Mouse (Mus musculus): ENCODE measurements around the gene Med12l. TPM values are rescaled to one million over a fixed set of nuclear protein-coding genes. Genes with fewer than 3 reads are reported as not detected.

Gene Med12l
- polyA plus RNA-seq, 1 experiment, result not detected

DNA sequence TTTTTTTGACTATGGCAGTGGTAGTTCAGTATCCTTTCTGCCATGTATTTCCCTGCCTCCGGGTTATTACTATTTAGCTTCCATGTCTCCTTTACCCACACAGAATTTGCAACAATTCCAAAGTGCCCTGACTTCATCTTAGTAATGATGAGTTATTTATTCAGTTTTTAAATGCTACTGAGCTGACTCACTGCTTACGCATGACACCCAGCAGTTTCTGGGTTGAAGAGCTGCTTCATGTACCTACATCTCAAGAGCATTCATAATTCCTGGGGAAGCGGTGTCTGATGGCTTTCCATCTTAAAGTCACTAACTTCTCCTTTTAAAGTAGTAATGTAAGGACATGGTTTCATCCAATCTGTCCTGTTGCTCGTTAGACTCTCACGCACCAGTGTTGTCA lies 299.3 kb downstream of the Med12l start:
- Histone ChIP-seq H3K36me3 (ENCODE audit: control insufficient read depth) (no peaks in the 10 kb centered on the region), H3K4me1 (ENCODE audit: control insufficient read depth) (no peaks in the 10 kb centered on the region), H3K27me3 (ENCODE audit: control insufficient read depth) (no peaks in the 10 kb centered on the region), H3K4me3 (replicated peaks) (no peak overlapping the region), H3K9me3 (ENCODE audit: control insufficient read depth, low read length) (no peaks in the 10 kb centered on the region)
- TF ChIP-seq GATA1 (IDR thresholded peaks at IDR 0.05; ENCODE audit: low read length) (no peak), TAL1 (IDR thresholded peaks at IDR 0.05; ENCODE audit: low read length) (no peak)

- H3K27me3 ChIP-seq (ENCODE audit: control insufficient read depth), result no peaks in the 10 kb centered on the region
- TF ChIP-seq GATA1 (IDR thresholded peaks at IDR 0.05; ENCODE audit: low read length), result no peak
- H3K4me3 ChIP-seq (replicated peaks), result no peak overlapping the region
- H3K4me1 ChIP-seq (ENCODE audit: control insufficient read depth), result no peaks in the 10 kb centered on the region
- H3K36me3 ChIP-seq (ENCODE audit: control insufficient read depth), result no peaks in the 10 kb centered on the region
- no peaks in the 10 kb centered on the region for H3K9me3 ChIP-seq (ENCODE audit: control insufficient read depth, low read length)
Measured at GRCm38 (mm10) chr3:59305518-59305917, 299.9 kb downstream of the Med12l start.

DNA sequence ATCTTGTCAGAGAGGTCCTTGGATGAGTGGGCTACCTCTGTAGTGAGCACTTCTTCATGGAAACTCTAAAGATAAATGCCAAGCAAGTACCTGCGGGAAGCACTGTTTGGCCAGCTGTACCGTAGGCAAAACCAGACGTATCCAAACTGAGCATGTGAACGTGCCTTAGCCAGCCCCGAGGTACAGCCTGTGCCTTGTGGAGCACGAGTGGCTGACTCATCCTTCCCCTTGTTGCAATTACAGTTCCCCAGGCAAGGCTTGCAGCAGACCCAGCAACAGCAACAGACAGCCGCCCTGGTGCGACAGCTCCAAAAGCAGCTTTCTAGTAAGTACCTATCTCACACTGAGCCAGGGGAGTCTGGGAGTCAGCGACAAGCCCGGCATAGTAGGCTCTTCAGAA lies 307.0 kb downstream of the Med12l start:
- H3K4me3 ChIP-seq (replicated peaks), result no peak overlapping the region
- TF ChIP-seq GATA1 (IDR thresholded peaks at IDR 0.05; ENCODE audit: low read length) (no peak), TAL1 (IDR thresholded peaks at IDR 0.05; ENCODE audit: low read length) (no peak)
- H3K36me3 ChIP-seq (ENCODE audit: control insufficient read depth), result no peaks in the 10 kb centered on the region
- no peaks in the 10 kb centered on the region for H3K4me1 ChIP-seq (ENCODE audit: control insufficient read depth)
- H3K9me3 ChIP-seq (ENCODE audit: control insufficient read depth, low read length), result no peaks in the 10 kb centered on the region
- H3K27me3 ChIP-seq (ENCODE audit: control insufficient read depth), result no peaks in the 10 kb centered on the region

DNA sequence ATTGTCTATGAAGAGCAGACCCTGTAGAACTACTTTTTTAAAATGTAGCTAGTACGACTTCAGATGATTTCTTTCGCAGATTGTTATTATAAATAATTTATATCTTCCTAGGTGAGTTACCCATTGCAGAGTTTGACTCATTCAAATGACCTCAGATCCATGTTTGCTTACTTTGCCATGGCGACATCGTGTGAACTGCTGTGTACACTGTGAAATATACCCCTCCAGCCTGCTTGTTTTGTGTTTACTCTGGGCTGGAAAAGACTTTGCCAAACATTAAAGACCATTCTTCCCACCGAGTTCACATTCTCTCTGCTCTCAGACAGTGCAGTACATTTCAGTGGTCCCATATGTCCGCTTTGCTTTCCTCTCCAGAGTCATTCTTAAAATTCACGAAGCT lies 310.5 kb downstream of the Med12l start:
- no peaks in the 10 kb centered on the region for H3K36me3 ChIP-seq (ENCODE audit: control insufficient read depth)
- H3K4me3 ChIP-seq (replicated peaks), result no peak overlapping the region
- H3K27me3 ChIP-seq (ENCODE audit: control insufficient read depth), result no peaks in the 10 kb centered on the region
- no peaks in the 10 kb centered on the region for H3K4me1 ChIP-seq (ENCODE audit: control insufficient read depth)
- TF ChIP-seq GATA1 (IDR thresholded peaks at IDR 0.05; ENCODE audit: low read length), result no peak
- TF ChIP-seq TAL1 (IDR thresholded peaks at IDR 0.05; ENCODE audit: low read length), result no peak
- no peaks in the 10 kb centered on the region for H3K9me3 ChIP-seq (ENCODE audit: control insufficient read depth, low read length)

DNA sequence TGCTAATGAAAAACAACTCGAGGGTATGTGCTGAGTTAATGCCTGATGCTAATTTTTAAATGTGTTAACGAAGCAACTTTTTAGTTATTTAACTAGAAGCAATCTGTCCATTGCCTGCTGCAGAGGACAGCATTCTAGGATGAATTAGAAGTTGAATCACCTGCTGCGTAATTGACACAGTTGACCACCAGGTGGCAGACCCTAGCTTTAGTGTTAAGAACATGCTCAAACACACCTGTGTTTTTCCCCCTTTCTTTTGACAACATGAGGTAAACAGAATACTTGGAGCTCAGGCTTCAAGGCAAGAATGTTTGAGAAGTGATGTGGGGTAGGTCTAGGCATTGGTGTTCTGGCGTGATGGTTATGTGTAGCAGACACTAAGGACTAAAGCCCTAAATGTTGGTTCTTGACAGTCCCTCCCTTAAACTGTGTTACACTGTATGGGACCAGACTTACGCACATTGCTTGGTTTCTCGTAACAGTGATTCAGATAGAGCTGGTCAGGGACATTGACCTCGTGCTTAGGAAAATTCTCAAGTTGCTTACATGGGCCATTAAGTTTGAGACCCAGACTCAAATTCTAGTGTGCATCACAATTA lies 315.8 kb downstream of the Med12l start:
- H3K9me3 ChIP-seq (ENCODE audit: control insufficient read depth, low read length), result no peaks in the 10 kb centered on the region
- no peaks in the 10 kb centered on the region for H3K36me3 ChIP-seq (ENCODE audit: control insufficient read depth)
- H3K27me3 ChIP-seq (ENCODE audit: control insufficient read depth), result no peaks in the 10 kb centered on the region
- TF ChIP-seq GATA1 (IDR thresholded peaks at IDR 0.05; ENCODE audit: low read length) (no peak), TAL1 (IDR thresholded peaks at IDR 0.05; ENCODE audit: low read length) (no peak)
- H3K4me1 ChIP-seq (ENCODE audit: control insufficient read depth), result no peaks in the 10 kb centered on the region
- H3K4me3 ChIP-seq (replicated peaks), result no peak overlapping the region

DNA sequence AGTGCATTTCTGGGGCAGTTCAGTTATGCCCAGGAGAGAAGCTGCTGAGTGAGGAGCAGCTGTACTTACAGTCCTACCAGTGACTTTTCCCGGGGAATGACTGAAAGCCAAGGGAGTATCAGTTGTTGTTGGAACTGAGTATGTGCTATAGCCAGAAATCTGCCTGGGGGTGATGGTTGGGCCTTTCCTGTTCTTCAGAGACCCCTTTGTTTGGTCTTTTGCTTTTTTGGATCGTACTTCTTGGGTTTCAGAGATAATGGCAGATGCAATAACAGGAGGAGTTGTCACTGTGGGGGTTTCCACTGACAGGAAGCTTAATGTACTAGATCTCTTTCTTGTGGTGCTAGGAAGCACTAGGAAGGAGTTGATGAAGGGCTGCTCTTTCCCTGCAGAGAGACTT lies 322.9 kb downstream of the Med12l start:
- Histone ChIP-seq H3K36me3 (ENCODE audit: control insufficient read depth) (no peaks in the 10 kb centered on the region), H3K27me3 (ENCODE audit: control insufficient read depth) (no peaks in the 10 kb centered on the region), H3K4me1 (ENCODE audit: control insufficient read depth) (no peaks in the 10 kb centered on the region), H3K9me3 (ENCODE audit: control insufficient read depth, low read length) (no peaks in the 10 kb centered on the region), H3K4me3 (replicated peaks) (no peak overlapping the region)
- TF ChIP-seq GATA1 (IDR thresholded peaks at IDR 0.05; ENCODE audit: low read length), result no peak

DNA sequence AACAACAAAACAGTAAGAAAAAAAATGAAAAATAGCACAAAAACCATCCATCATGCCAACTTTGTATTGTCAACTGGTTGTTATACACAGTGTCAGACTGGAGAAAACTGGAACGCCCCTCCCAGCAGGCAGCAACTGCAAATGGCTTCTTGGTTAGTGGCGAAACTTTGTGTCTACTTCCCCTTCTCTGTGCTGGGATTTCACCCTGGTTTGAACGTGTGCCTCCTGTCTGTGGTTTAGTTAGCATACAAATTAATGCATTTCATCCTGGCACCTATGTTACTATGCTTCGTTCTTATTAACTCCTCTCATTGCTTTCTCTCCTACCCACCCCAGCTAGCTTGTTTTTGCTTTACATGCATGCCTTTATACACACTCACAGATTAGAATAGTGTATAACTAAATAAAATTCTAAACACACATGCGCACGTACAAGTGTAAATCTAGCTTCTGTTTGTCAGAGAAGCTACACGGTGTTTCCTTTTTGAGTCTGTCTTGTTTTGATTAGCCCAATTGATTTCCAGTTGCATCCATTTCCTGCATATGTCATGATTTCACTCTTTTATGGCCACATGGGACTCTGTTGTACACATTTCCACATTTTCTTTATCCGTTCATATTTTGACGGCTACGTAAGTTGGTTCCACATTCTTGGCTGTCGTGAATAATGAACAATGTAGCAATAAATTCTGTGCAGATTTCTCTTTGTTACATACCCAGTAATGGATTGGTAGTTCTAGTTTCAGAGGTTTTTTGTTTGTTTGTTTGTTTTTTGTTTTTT lies 336.2 kb downstream of the Med12l start:
- Histone ChIP-seq H3K36me3 (ENCODE audit: control insufficient read depth) (no peaks in the 10 kb centered on the region), H3K27me3 (ENCODE audit: control insufficient read depth) (no peaks in the 10 kb centered on the region), H3K4me1 (ENCODE audit: control insufficient read depth) (no peaks in the 10 kb centered on the region), H3K4me3 (replicated peaks) (no peak overlapping the region), H3K9me3 (ENCODE audit: control insufficient read depth, low read length) (no peaks in the 10 kb centered on the region)
- TF ChIP-seq GATA1 (IDR thresholded peaks at IDR 0.05; ENCODE audit: low read length) (no peak), TAL1 (IDR thresholded peaks at IDR 0.05; ENCODE audit: low read length) (no peak)

DNA sequence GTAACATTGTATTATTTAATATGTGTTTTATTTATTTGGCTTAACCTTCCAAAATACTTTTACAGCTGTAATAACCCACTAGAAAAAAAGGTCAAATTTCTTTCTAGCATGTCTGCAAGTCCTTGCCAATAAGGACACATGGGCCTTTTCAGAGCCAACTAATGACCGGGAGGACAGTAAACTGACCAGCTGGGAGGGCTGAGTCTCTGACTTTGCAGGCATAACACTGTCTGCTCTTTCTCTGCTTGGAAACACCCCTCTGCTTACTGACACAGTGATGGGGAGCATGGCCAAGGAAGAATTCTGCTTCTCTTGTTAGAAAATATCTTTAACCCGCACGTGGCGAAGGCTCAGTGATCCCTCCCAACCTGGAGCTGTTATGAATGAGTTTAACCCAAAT lies 337.4 kb downstream of the Med12l start:
- H3K27me3 ChIP-seq (ENCODE audit: control insufficient read depth), result no peaks in the 10 kb centered on the region
- H3K9me3 ChIP-seq (ENCODE audit: control insufficient read depth, low read length), result no peaks in the 10 kb centered on the region
- no peaks in the 10 kb centered on the region for H3K36me3 ChIP-seq (ENCODE audit: control insufficient read depth)
- no peak for TF ChIP-seq TAL1 (IDR thresholded peaks at IDR 0.05; ENCODE audit: low read length)
- no peak for TF ChIP-seq GATA1 (IDR thresholded peaks at IDR 0.05; ENCODE audit: low read length)
- H3K4me3 ChIP-seq (replicated peaks), result no peak overlapping the region
- no peaks in the 10 kb centered on the region for H3K4me1 ChIP-seq (ENCODE audit: control insufficient read depth)

DNA sequence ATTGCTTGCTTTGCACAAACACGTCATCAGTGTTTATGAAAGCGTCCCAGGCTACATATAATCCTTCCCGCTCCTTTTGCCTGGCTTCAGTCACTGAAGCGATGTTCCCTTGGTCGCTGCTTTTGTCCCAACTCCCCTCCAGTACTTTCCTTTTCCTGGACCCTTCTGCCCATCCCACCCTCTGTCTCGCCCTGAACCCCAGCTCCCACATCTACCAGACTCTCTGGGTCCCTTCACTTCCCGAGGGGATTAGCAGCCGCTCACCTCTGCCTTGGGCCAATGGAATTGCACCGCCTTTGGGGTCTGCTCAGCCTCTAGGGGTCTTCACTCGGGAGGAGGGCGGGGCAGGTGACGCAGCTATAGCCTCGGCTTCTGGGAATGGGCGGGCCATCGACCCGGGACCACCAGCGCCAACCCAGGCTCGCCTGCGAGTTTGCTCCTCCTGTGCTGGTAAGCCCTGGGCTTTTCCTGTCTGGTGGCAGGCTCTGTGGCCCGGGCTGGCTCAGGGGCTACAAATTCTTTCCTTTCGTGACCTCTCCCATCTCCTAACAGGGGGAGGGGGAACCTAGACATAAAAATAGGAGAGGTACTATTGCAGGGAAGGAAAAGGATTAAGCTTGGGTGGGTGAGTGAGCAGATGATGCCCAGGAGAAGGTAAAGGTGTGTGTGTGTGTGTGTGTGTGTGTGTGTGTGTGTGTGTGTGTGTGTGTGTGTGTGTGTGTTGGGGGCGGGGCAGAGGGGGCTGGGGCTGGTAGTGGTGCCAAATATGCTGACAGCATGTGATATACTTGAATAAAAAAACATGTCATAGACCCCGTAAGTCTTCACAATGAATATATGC lies 338.7 kb downstream of the Med12l start, which contains the start of gene Igsf10:
Gene Igsf10 (minus strand): TSS at position 330 of the 841 bp plus-strand sequence.
- peak within 1 kb of the TSS; percentile 40 for H3K4me3 ChIP-seq (replicated peaks)
- H3K27me3 ChIP-seq (ENCODE audit: control insufficient read depth), result no peaks in the 10 kb centered on the region
- TF ChIP-seq GATA1 (IDR thresholded peaks at IDR 0.05; ENCODE audit: low read length), result no peak
- TF ChIP-seq TAL1 (IDR thresholded peaks at IDR 0.05; ENCODE audit: low read length), result no peak
- H3K4me1 ChIP-seq (ENCODE audit: control insufficient read depth), result no peaks in the 10 kb centered on the region
- no peaks in the 10 kb centered on the region for H3K9me3 ChIP-seq (ENCODE audit: control insufficient read depth, low read length)
- H3K36me3 ChIP-seq (ENCODE audit: control insufficient read depth), result no peaks in the 10 kb centered on the region

All from erythroblast, embryonic 14.5 days (primary cell).